Mouse (Mus musculus): Measurements from ENCODE around the gene Sult1c1. TPM values are rescaled to one million over a fixed set of nuclear protein-coding genes. Genes with fewer than 3 reads are reported as not detected.
A peak's percentile ranks its signal among the peaks of the same experiment; 100 is the strongest.
"Not testable (repeated sequence)": the region's sequence is repeated elsewhere in the genome, so short reads cannot be mapped to it uniquely, and the experiment has no call there.

The Sult1c1 gene
- polyA plus RNA-seq (2015; fragmentation: Nextera tagmentation; extraction: Ambion mirVana) = not detected in 2 replicates

- H3K27ac ChIP-seq (replicated peaks) = no peak within 1 kb of the TSS
- H3K4me2 ChIP-seq = no peak within 1 kb of the TSS
- no peaks in the 10 kb centered on the region for H3K27me3 ChIP-seq
- no peaks in the 10 kb centered on the region for H3K36me3 ChIP-seq
- H3K9me3 ChIP-seq = no peaks in the 10 kb centered on the region
- H3K4me1 ChIP-seq (replicated peaks) = no peaks in the 10 kb centered on the region
- 94% methylated on average over 6 of the region's 6 CpGs for WGBS
- no peak for ATAC-seq (ENCODE audit: low FRiP score, low read depth)
- H3K4me3 ChIP-seq = no peak within 1 kb of the TSS
- no peak within 1 kb of the TSS for H3K9ac ChIP-seq
These were observed at the start of gene Sult1c1 for GRCm38 (mm10) chr17:53990574-53990973. Gene Sult1c1, minus strand, starts transcription at chr17:53990674.

- no peaks in the 10 kb centered on the region for H3K27me3 ChIP-seq
- H3K27ac ChIP-seq (replicated peaks) = no peak overlapping the region
- H3K9me3 ChIP-seq = no peaks in the 10 kb centered on the region
- no peaks in the 10 kb centered on the region for H3K36me3 ChIP-seq
- 17% methylated on average over 1 of the region's 1 CpGs for WGBS
- no peak overlapping the region for H3K4me2 ChIP-seq
- no peak overlapping the region for H3K9ac ChIP-seq
- H3K4me3 ChIP-seq = no peak overlapping the region
- H3K4me1 ChIP-seq (replicated peaks) = no peaks in the 10 kb centered on the region
- peak; percentile 63; the same call in 1 of the 2 replicates for ATAC-seq (ENCODE audit: low FRiP score, low read depth)
These were observed 23.7 kb upstream of the Sult1c1 start for GRCm38 (mm10) chr17:54014204-54014603.

GRCm38 (mm10) chr17:54011196-54011595, 20.7 kb upstream of the Sult1c1 start:
- no peak overlapping the region for H3K4me2 ChIP-seq

GRCm38 (mm10) chr17:54010536-54010935, 20.1 kb upstream of the Sult1c1 start:
- H3K9me3 ChIP-seq; H3K27me3 ChIP-seq; H3K36me3 ChIP-seq; H3K4me1 ChIP-seq (replicated peaks); H3K4me3 ChIP-seq; H3K4me2 ChIP-seq; H3K9ac ChIP-seq; H3K27ac ChIP-seq (replicated peaks); ATAC-seq (ENCODE audit: low FRiP score, low read depth): not testable (repeated sequence)
- 70% methylated on average over 1 of the region's 1 CpGs for WGBS

More at GRCm38 (mm10) chr17:54011196-54011595, 20.7 kb upstream of the Sult1c1 start:
- Histone ChIP-seq H3K27ac (replicated peaks) (no peak overlapping the region), H3K9ac (no peak overlapping the region), H3K36me3 (no peaks in the 10 kb centered on the region), H3K4me1 (replicated peaks) (no peaks in the 10 kb centered on the region), H3K27me3 (no peaks in the 10 kb centered on the region), H3K4me3 (no peak overlapping the region), H3K9me3 (no peaks in the 10 kb centered on the region)
- no peak for ATAC-seq (ENCODE audit: low FRiP score, low read depth)

- 86% methylated on average over 4 of the region's 4 CpGs for WGBS
- H3K9me3 ChIP-seq = no peaks in the 10 kb centered on the region
- ATAC-seq (ENCODE audit: low FRiP score, low read depth) = no peak
- no peaks in the 10 kb centered on the region for H3K4me1 ChIP-seq (replicated peaks)
- no peak overlapping the region for H3K4me2 ChIP-seq
- no peaks in the 10 kb centered on the region for H3K27me3 ChIP-seq
- no peak overlapping the region for H3K9ac ChIP-seq
- no peak overlapping the region for H3K27ac ChIP-seq (replicated peaks)
- no peak overlapping the region for H3K4me3 ChIP-seq
- H3K36me3 ChIP-seq = no peaks in the 10 kb centered on the region
These were observed 13.0 kb upstream of the Sult1c1 start for GRCm38 (mm10) chr17:54003522-54003921.

- Histone ChIP-seq H3K27ac (replicated peaks) (no peak overlapping the region), H3K4me2 (no peak overlapping the region), H3K4me1 (replicated peaks) (no peaks in the 10 kb centered on the region), H3K27me3 (no peaks in the 10 kb centered on the region), H3K9me3 (no peaks in the 10 kb centered on the region), H3K9ac (no peak overlapping the region), H3K4me3 (no peak overlapping the region), H3K36me3 (no peaks in the 10 kb centered on the region)
- ATAC-seq (ENCODE audit: low FRiP score, low read depth) = no peak
- 82% methylated on average over 4 of the region's 4 CpGs for WGBS
These were observed 16.9 kb downstream of the Sult1c1 start for GRCm38 (mm10) chr17:53973606-53974005.

- ATAC-seq (ENCODE audit: low FRiP score, low read depth) = peak; percentile 45
- Histone ChIP-seq H3K27me3 (no peaks in the 10 kb centered on the region), H3K4me2 (no peak overlapping the region), H3K36me3 (no peaks in the 10 kb centered on the region), H3K9ac (no peak overlapping the region), H3K4me1 (replicated peaks) (no peaks in the 10 kb centered on the region), H3K4me3 (no peak overlapping the region), H3K9me3 (no peaks in the 10 kb centered on the region), H3K27ac (replicated peaks) (no peak overlapping the region)
- WGBS = 91% methylated on average over 19 of the region's 19 CpGs
These were observed 48.8 kb downstream of the Sult1c1 start for GRCm38 (mm10) chr17:53941569-53942162.

GRCm38 (mm10) chr17:53940726-53941125, 49.7 kb downstream of the Sult1c1 start:
- no peak for ATAC-seq (ENCODE audit: low FRiP score, low read depth)
- 94% methylated on average over 8 of the region's 8 CpGs for WGBS

More at GRCm38 (mm10) chr17:53940726-53941125, 49.7 kb downstream of the Sult1c1 start:
- H3K4me1 ChIP-seq (replicated peaks) = no peaks in the 10 kb centered on the region
- H3K27me3 ChIP-seq = no peaks in the 10 kb centered on the region
- H3K4me2 ChIP-seq = no peak overlapping the region
- H3K36me3 ChIP-seq = no peaks in the 10 kb centered on the region
- no peak overlapping the region for H3K9ac ChIP-seq
- no peak overlapping the region for H3K27ac ChIP-seq (replicated peaks)
- no peak overlapping the region for H3K4me3 ChIP-seq
- no peaks in the 10 kb centered on the region for H3K9me3 ChIP-seq

Other genes with a start within 250 kb of the Sult1c1 start
- not detected in 2 replicates for gene Sult1c2, start 144.3 kb downstream of the Sult1c1 start, polyA plus RNA-seq (2015; fragmentation: Nextera tagmentation; extraction: Ambion mirVana)